Mouse (Mus musculus) CH12.LX (cell line): Measurements from ENCODE around the gene Pstk. TPM values are rescaled to one million over a fixed set of nuclear protein-coding genes. Genes with fewer than 3 reads are reported as not detected.

Source experiments
- DNase-seq: peaks from one replicate; pipeline ENCODE4 v3.0.0-alpha.2; 2013; ENCODE audit errors: extremely low read depth
- H3K27ac ChIP-seq: 2 replicates; pipeline ENCODE4 v1.5.1; 2012; ENCODE audit warnings: low read depth, mild to moderate bottlenecking, control low read depth, moderate library complexity; ENCODE audit not compliant: insufficient read depth
- H3K27me3 ChIP-seq: replicated peaks from 2 replicates; pipeline ENCODE3; 2012; ENCODE audit warnings: inconsistent platforms
- H3K36me3 ChIP-seq, 2 experiments: replicated peaks in 1 of 2; 2 replicates each; pipeline versions ENCODE3 to v1.6.1; 2012; ENCODE audit warnings: inconsistent platforms in 1 of 2, low read length in 1 of 2, mild to moderate bottlenecking in 1 of 2, mixed read lengths in 1 of 2, moderate library complexity in 1 of 2; ENCODE audit not compliant: control insufficient read depth in 1 of 2, insufficient read depth in 1 of 2
- H3K4me1 ChIP-seq, 2 experiments: 2 replicates each; pipeline ENCODE4 v1.6.1; 2012; ENCODE audit warnings: inconsistent platforms in 1 of 2, moderate library complexity in 1 of 2; ENCODE audit not compliant: insufficient read depth in 2 of 2, control insufficient read depth in 1 of 2
- H3K4me2 ChIP-seq: 2 replicates; pipeline ENCODE4 v1.6.1; 2012; ENCODE audit warnings: low read depth, mild to moderate bottlenecking, control low read depth; ENCODE audit not compliant: poor library complexity, insufficient read depth, severe bottlenecking
- H3K4me3 ChIP-seq, 3 experiments: fragments of 150-350 bp in 1 of 3; sonication (generic) in 1 of 3; replicated peaks in 1 of 3; 2 replicates each; pipeline versions ENCODE3 to v1.5.1; 2011 to 2012; ENCODE audit warnings: low read depth in 2 of 3, low read length in 2 of 3, mild to moderate bottlenecking in 2 of 3, moderate library complexity in 2 of 3, control low read depth in 1 of 3, improper control_type of control experiment in 1 of 3, inconsistent platforms in 1 of 3, mixed read lengths in 1 of 3; ENCODE audit not compliant: poor library complexity in 1 of 3
- H3K79me2 ChIP-seq: replicated peaks from 2 replicates; pipeline ENCODE4 v1.6.1; 2012; ENCODE audit warnings: mild to moderate bottlenecking, moderate library complexity; ENCODE audit not compliant: control insufficient read depth, poor library complexity, insufficient read depth, severe bottlenecking; ENCODE audit errors: extremely low read depth
- H3K9ac ChIP-seq: 2 replicates; pipeline ENCODE4 v1.6.1; 2012; ENCODE audit warnings: low read depth, mild to moderate bottlenecking, control low read depth, moderate library complexity; ENCODE audit not compliant: insufficient read depth
- H3K9me3 ChIP-seq: replicated peaks from 2 replicates; pipeline ENCODE3; 2012; ENCODE audit warnings: low read length, inconsistent platforms, mixed read lengths
- BHLHE40 ChIP-seq: IDR thresholded peaks from 2 replicates; pipeline ENCODE4 v1.6.1; 2011; ENCODE audit warnings: mild to moderate bottlenecking, low read depth, low read length, improper control_type of control experiment
- CHD1 ChIP-seq: IDR thresholded peaks from 2 replicates; pipeline ENCODE4 v1.6.1; 2012; ENCODE audit warnings: low read depth, low read length, improper control_type of control experiment, inconsistent platforms
- CHD2 ChIP-seq: IDR thresholded peaks from 2 replicates; pipeline ENCODE4 v1.6.1; 2011; ENCODE audit warnings: low read length, improper control_type of control experiment
- CTCF ChIP-seq, 2 experiments: IDR thresholded peaks in 1 of 2; conservative IDR thresholded peaks in 1 of 2; 2 replicates each; pipeline ENCODE4 v1.5.1; 2011 to 2012; ENCODE audit warnings: low read depth in 2 of 2, low read length in 2 of 2, improper control_type of control experiment in 1 of 2, inconsistent platforms in 1 of 2, mild to moderate bottlenecking in 1 of 2, moderate library complexity in 1 of 2
- E2F4 ChIP-seq: IDR thresholded peaks from 2 replicates; pipeline ENCODE4 v1.6.1; 2011; ENCODE audit warnings: low read depth, low read length, improper control_type of control experiment; ENCODE audit not compliant: insufficient replicate concordance
- ELF1 ChIP-seq: IDR thresholded peaks from 2 replicates; pipeline ENCODE4 v1.6.1; 2014; ENCODE audit warnings: low read depth, mild to moderate bottlenecking, inconsistent platforms, low read length, improper control_type of control experiment
- EP300 ChIP-seq: IDR thresholded peaks from 2 replicates; pipeline ENCODE4 v1.6.1; 2011; ENCODE audit warnings: low read length, improper control_type of control experiment
- ETS1 ChIP-seq: conservative IDR thresholded peaks from 2 replicates; pipeline ENCODE4 v1.6.1; 2012; ENCODE audit warnings: low read depth, mild to moderate bottlenecking, inconsistent platforms, low read length, improper control_type of control experiment, moderate library complexity
- GABPA ChIP-seq: IDR thresholded peaks from 2 replicates; pipeline ENCODE4 v1.6.1; 2012; ENCODE audit warnings: low read depth, low read length, improper control_type of control experiment, inconsistent platforms; ENCODE audit not compliant: insufficient replicate concordance
- HCFC1 ChIP-seq: IDR thresholded peaks from 2 replicates; pipeline ENCODE4 v1.6.1; 2012; ENCODE audit warnings: low read depth, mild to moderate bottlenecking, inconsistent platforms, low read length, improper control_type of control experiment
- IRF4 ChIP-seq: IDR thresholded peaks from 2 replicates; pipeline ENCODE4 v1.6.1; 2014; ENCODE audit warnings: low read depth, mild to moderate bottlenecking, inconsistent platforms, low read length, improper control_type of control experiment
- JUN ChIP-seq: IDR thresholded peaks from 2 replicates; pipeline ENCODE4 v1.6.1; 2011; ENCODE audit warnings: low read depth, mild to moderate bottlenecking, low read length, improper control_type of control experiment, moderate library complexity; ENCODE audit not compliant: insufficient read depth
- JUND ChIP-seq: conservative IDR thresholded peaks from 2 replicates; pipeline ENCODE4 v1.6.1; 2011; ENCODE audit warnings: low read depth, low read length, improper control_type of control experiment
- KAT2A ChIP-seq: IDR thresholded peaks from 2 replicates; pipeline ENCODE4 v1.6.1; 2012; ENCODE audit warnings: low read length, improper control_type of control experiment, inconsistent platforms; ENCODE audit not compliant: insufficient replicate concordance
- MAFK ChIP-seq: IDR thresholded peaks from 2 replicates; pipeline ENCODE4 v1.6.1; 2011; ENCODE audit warnings: low read length, improper control_type of control experiment; ENCODE audit not compliant: insufficient replicate concordance
- MAX ChIP-seq: IDR thresholded peaks from 2 replicates; pipeline ENCODE4 v1.6.1; 2011; ENCODE audit warnings: low read length, improper control_type of control experiment
- MAZ ChIP-seq: IDR thresholded peaks from 2 replicates; pipeline ENCODE4 v1.6.1; 2012; ENCODE audit warnings: low read depth, mild to moderate bottlenecking, inconsistent platforms, low read length, improper control_type of control experiment, moderate library complexity
- MEF2A ChIP-seq: IDR thresholded peaks from 2 replicates; pipeline ENCODE4 v1.6.1; 2014; ENCODE audit warnings: low read depth, mild to moderate bottlenecking, inconsistent platforms, low read length, improper control_type of control experiment, borderline replicate concordance
- MXI1 ChIP-seq: IDR thresholded peaks from 2 replicates; pipeline ENCODE4 v1.6.1; 2011; ENCODE audit warnings: mild to moderate bottlenecking, low read depth, low read length, improper control_type of control experiment
- MYC ChIP-seq: IDR thresholded peaks from 2 replicates; pipeline ENCODE4 v1.6.1; 2011; ENCODE audit warnings: low read depth, mild to moderate bottlenecking, improper control_type of control experiment, low read length
- NELFE ChIP-seq: IDR thresholded peaks from 2 replicates; pipeline ENCODE4 v1.6.1; 2011; ENCODE audit warnings: low read depth, low read length, improper control_type of control experiment
- NRF1 ChIP-seq: IDR thresholded peaks from 2 replicates; pipeline ENCODE4 v1.6.1; 2014; ENCODE audit warnings: low read depth, mild to moderate bottlenecking, inconsistent platforms, low read length, improper control_type of control experiment, moderate library complexity
- PAX5 ChIP-seq: IDR thresholded peaks from 2 replicates; pipeline ENCODE4 v1.6.1; 2012; ENCODE audit warnings: low read length, inconsistent platforms, mixed read lengths
- POLR2A ChIP-seq: IDR thresholded peaks from 2 replicates; pipeline ENCODE4 v1.6.1; 2011; ENCODE audit warnings: low read depth, mild to moderate bottlenecking, improper control_type of control experiment, low read length
- POLR2AphosphoS2 ChIP-seq: IDR thresholded peaks from 2 replicates; pipeline ENCODE4 v1.6.1; 2011; ENCODE audit warnings: low read depth, low read length, improper control_type of control experiment
- RAD21 ChIP-seq: IDR thresholded peaks from 2 replicates; pipeline ENCODE4 v1.6.1; 2011; ENCODE audit warnings: low read depth, mild to moderate bottlenecking, low read length, improper control_type of control experiment, moderate library complexity
- RCOR1 ChIP-seq: conservative IDR thresholded peaks from 2 replicates; pipeline ENCODE4 v1.6.1; 2012; ENCODE audit warnings: low read depth, mild to moderate bottlenecking, inconsistent platforms, low read length, improper control_type of control experiment
- SIN3A ChIP-seq: IDR thresholded peaks from 2 replicates; pipeline ENCODE4 v1.6.1; 2012; ENCODE audit warnings: low read length, improper control_type of control experiment, inconsistent platforms
- SMC3 ChIP-seq: IDR thresholded peaks from 2 replicates; pipeline ENCODE4 v1.6.1; 2011; ENCODE audit warnings: low read depth, low read length, improper control_type of control experiment
- TBP ChIP-seq: conservative IDR thresholded peaks from 2 replicates; pipeline ENCODE4 v1.6.1; 2011; ENCODE audit warnings: low read depth, low read length, improper control_type of control experiment
- TCF12 ChIP-seq: IDR thresholded peaks from 2 replicates; pipeline ENCODE4 v1.6.1; 2014; ENCODE audit warnings: low read depth, mild to moderate bottlenecking, inconsistent platforms, low read length, improper control_type of control experiment
- UBTF ChIP-seq: IDR thresholded peaks from 2 replicates; pipeline ENCODE4 v1.6.1; 2012; ENCODE audit warnings: low read depth, mild to moderate bottlenecking, inconsistent platforms, low read length, improper control_type of control experiment, moderate library complexity
- USF1 ChIP-seq: IDR thresholded peaks from 2 replicates; pipeline ENCODE4 v1.6.1; 2014; ENCODE audit warnings: low read depth, mild to moderate bottlenecking, inconsistent platforms, low read length, improper control_type of control experiment
- USF2 ChIP-seq: conservative IDR thresholded peaks from 2 replicates; pipeline ENCODE4 v1.6.1; 2011; ENCODE audit warnings: low read depth, low read length, improper control_type of control experiment
- ZC3H11A ChIP-seq: IDR thresholded peaks from 2 replicates; pipeline ENCODE4 v1.6.1; 2012; ENCODE audit warnings: low read depth, mild to moderate bottlenecking, inconsistent platforms, low read length, improper control_type of control experiment
- ZKSCAN1 ChIP-seq: IDR thresholded peaks from 2 replicates; pipeline ENCODE4 v1.6.1; 2012; ENCODE audit warnings: low read depth, inconsistent platforms, low read length, improper control_type of control experiment, borderline replicate concordance
- ZMIZ1 ChIP-seq: IDR thresholded peaks from 2 replicates; pipeline ENCODE4 v1.6.1; 2012; ENCODE audit warnings: low read depth, mild to moderate bottlenecking, inconsistent platforms, low read length, improper control_type of control experiment
- ZNF384 ChIP-seq: IDR thresholded peaks from 2 replicates; pipeline ENCODE4 v1.6.1; 2012; ENCODE audit warnings: low read depth, low read length, improper control_type of control experiment, inconsistent platforms
- dilution Hi-C: fragments of 300-500 bp; cut with MboI; formaldehyde crosslinking; loops from 2 replicates; pipeline ENCODE4 v1.14.3; 2020; ENCODE audit warnings: low sequenced_read_pairs; ENCODE audit not compliant: extremely low pct_unique_long_range_greater_than_20kb, extremely low pct_ligation_motif_present
- in situ Hi-C: fragments of 300-500 bp; cut with MboI; formaldehyde crosslinking; loops from 3 replicates; pipeline ENCODE4 v1.14.3; 2019; ENCODE audit warnings: low sequenced_read_pairs, low pct_ligation_motif_present, low pct_unique_long_range_greater_than_20kb, mixed read lengths
- polyA plus RNA-seq: library from polyadenylated mRNA; unstranded; fragments of >175 nt; gene quantifications from 2 replicates; pipeline ENCODE4 v1.2.1, GENCODE M21; 2012; ENCODE audit warnings: low read depth; ENCODE audit not compliant: insufficient read length
- total RNA-seq, 2 experiments: library from RNA; depleted of rRNA; stranded (reverse); fragments of 300-350 nt in 1 of 2; fragments of >200 nt in 1 of 2; gene quantifications; 2 replicates each; pipeline ENCODE4 v1.2.3; 2012 to 2014

The Pstk gene
- total and polyA plus RNA-seq, 3 experiments, result 21.9 to 42.3 (median 29.1) TPM

- dilution Hi-C loops, result no loop called here
Measured at GRCm38 (mm10) chr7:131362615-131363300, 8.2 kb upstream of the Pstk start, which contains the start of gene 2310057M21Rik. 2310057M21Rik (minus strand) TSS chr7:131362759.

GRCm38 (mm10) chr7:131364131-131364530 is 6.8 kb upstream of the Pstk start:
- H3K4me2 ChIP-seq, result no peak overlapping the region
- no peak for DNase-seq
- H3K9ac ChIP-seq, result no peak overlapping the region
- H3K27ac ChIP-seq, result no peak overlapping the region
- H3K27me3 ChIP-seq, result peaks cover 7% of the 10 kb centered on the region
- no peak overlapping the region for H3K4me3 ChIP-seq
- dilution Hi-C loops (no loop called here), in situ Hi-C loops (no loop called here)
- peaks cover 10% of the 10 kb centered on the region for H3K79me2 ChIP-seq
- H3K9me3 ChIP-seq, result no peaks in the 10 kb centered on the region
- peaks cover 3 to 12% of the 10 kb centered on the region in 2 experiments for H3K4me1 ChIP-seq
- peaks cover 0 to 6% of the 10 kb centered on the region in 2 experiments for H3K36me3 ChIP-seq
- TF ChIP-seq EP300 (no peak), IRF4 (no peak), MYC (no peak), CHD1 (no peak), RAD21 (no peak), TBP (no peak), GABPA (no peak), HCFC1 (no peak), UBTF (no peak), USF2 (no peak), TCF12 (no peak), MAZ (no peak), USF1 (no peak), CTCF (conservative IDR thresholded peaks at IDR 0.05 in 1 of 2, IDR thresholded peaks at IDR 0.05 in 1 of 2; ENCODE audit: low read depth in 2 of 2, low read length in 2 of 2) (no peak), RCOR1 (no peak), MAX (no peak), ZMIZ1 (no peak)

More at GRCm38 (mm10) chr7:131362615-131363300, 8.2 kb upstream of the Pstk start, which contains the start of gene 2310057M21Rik:
- Histone ChIP-seq H3K27me3 (peaks cover 7% of the 10 kb centered on the region), H3K27ac (peak within 1 kb of the TSS; percentile 21), H3K79me2 (peaks cover 10% of the 10 kb centered on the region), H3K4me3 (peak within 1 kb of the TSS; percentile 85 to 97 (median 85)), H3K9me3 (no peaks in the 10 kb centered on the region), H3K4me2 (peak within 1 kb of the TSS; percentile 97), H3K4me1 (peaks cover 3 to 12% of the 10 kb centered on the region in 2 experiments), H3K36me3 (peaks cover 6 to 19% of the 10 kb centered on the region in 2 experiments), H3K9ac (peak within 1 kb of the TSS; percentile 52)
- TF ChIP-seq JUND (no peak), BHLHE40 (peak; percentile 72), RAD21 (no peak), MAZ (no peak), MAX (no peak), ELF1 (peak; percentile 55; the same call in 1 of the 2 replicates), CTCF (conservative IDR thresholded peaks at IDR 0.05 in 1 of 2, IDR thresholded peaks at IDR 0.05 in 1 of 2; ENCODE audit: low read depth in 2 of 2, low read length in 2 of 2) (no peak), ZNF384 (no peak), NELFE (peak; percentile 58), POLR2A (peak; percentile 63), PAX5 (no peak), NRF1 (peak; percentile 95), GABPA (no peak), E2F4 (no peak; the same call in 1 of the 2 replicates), CHD1 (no peak), KAT2A (no peak), USF2 (no peak), ZMIZ1 (no peak), USF1 (no peak), JUN (no peak), MYC (no peak), IRF4 (peak; percentile 42; the same call in 1 of the 2 replicates), UBTF (peak; percentile 69; the same call in 1 of the 2 replicates), MXI1 (no peak; the same call in none of the 2 replicates), SIN3A (peak; percentile 75), TBP (peak; percentile 78; the same call in 1 of the 2 replicates), SMC3 (no peak), POLR2AphosphoS2 (no peak), CHD2 (no peak), ZKSCAN1 (no peak), TCF12 (peak; percentile 89), MAFK (no peak), MEF2A (peak; percentile 9; the same call in 1 of the 2 replicates), ETS1 (no peak), ZC3H11A (no peak), RCOR1 (no peak), EP300 (no peak), HCFC1 (peak; percentile 88)
- in situ Hi-C loops, result no loop called here
- DNase-seq, result peak; percentile 94
